Mouse (Mus musculus): ENCODE data around the gene Gpr35.
A peak's percentile ranks its signal among the peaks of the same experiment; 100 is the strongest.

The Gpr35 gene

GRCm38 (mm10) chr1:92981056-92981845, 30.6 kb downstream of the Gpr35 start:
- no peak for DNase-seq (ENCODE audit: low spot score in 2 of 2)

- no peak for DNase-seq (ENCODE audit: low spot score in 2 of 2)
These were observed 32.4 kb downstream of the Gpr35 start for GRCm38 (mm10) chr1:92982931-92983605.

GRCm38 (mm10) chr1:92984999-92985398, 34.3 kb downstream of the Gpr35 start:
- DNase-seq (ENCODE audit: low spot score in 2 of 2), result peak in 1 of 2 experiments; percentile 5

- peak in 1 of 2 experiments; percentile 4 for DNase-seq (ENCODE audit: low spot score in 2 of 2)
These were observed 38.2 kb downstream of the Gpr35 start for GRCm38 (mm10) chr1:92988894-92989293.

DNA sequence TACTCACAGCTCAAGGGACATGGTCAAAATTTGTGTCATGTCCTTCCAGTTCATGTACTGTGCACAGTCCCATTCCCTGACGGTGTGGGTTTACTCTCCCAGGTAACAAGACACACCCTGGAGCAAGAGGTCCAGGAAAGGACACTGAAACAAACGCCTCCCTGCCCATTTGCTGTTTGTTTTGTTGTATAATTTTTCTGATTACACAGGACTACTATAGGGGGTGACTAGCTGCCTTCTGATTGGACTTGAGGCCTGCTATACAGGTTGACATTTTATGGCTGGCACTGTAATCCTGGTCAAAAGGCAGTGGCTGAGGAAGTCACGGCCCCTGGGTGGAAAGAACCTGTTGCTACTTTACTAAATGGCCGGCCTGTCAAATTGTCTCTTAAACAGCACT, 39.2 kb downstream of the Gpr35 start:
- no peak for DNase-seq (ENCODE audit: low spot score in 2 of 2)

- DNase-seq (ENCODE audit: low spot score in 2 of 2), result no peak
These were observed 41.7 kb downstream of the Gpr35 start for GRCm38 (mm10) chr1:92992214-92992855.

DNA sequence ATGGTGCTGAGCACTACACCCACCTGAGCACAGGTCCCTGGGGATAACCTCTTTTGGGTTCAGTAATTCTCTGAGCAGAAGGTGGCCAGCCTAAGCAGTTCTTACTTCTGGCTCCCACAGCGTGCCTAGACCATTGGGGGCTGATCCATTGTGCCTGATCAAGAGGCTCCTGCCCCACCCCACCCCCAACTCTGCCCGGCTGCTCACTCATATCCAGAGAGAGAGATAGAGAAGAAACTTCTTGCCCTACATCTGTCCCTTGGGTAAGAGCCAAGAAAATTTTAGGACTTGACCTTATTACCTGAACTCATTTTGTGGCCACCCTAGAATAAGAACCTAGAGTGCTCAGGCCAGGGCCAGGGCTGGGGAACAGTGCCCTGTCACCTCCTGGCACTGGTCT, 42.2 kb downstream of the Gpr35 start:
- no peak for DNase-seq (ENCODE audit: low spot score in 2 of 2)

- no peak for DNase-seq (ENCODE audit: low spot score in 2 of 2)
These were observed 55.4 kb downstream of the Gpr35 start, which contains the start of gene Aqp12 for GRCm38 (mm10) chr1:93006061-93006460. TSS of gene Aqp12 (plus strand) at chr1:93006334.

- no peak for DNase-seq (ENCODE audit: low spot score in 2 of 2)
These were observed 58.5 kb downstream of the Gpr35 start for GRCm38 (mm10) chr1:93009196-93009595.

GRCm38 (mm10) chr1:93010731-93011130, 60.1 kb downstream of the Gpr35 start:
- DNase-seq (ENCODE audit: low spot score in 2 of 2), result no peak

DNA sequence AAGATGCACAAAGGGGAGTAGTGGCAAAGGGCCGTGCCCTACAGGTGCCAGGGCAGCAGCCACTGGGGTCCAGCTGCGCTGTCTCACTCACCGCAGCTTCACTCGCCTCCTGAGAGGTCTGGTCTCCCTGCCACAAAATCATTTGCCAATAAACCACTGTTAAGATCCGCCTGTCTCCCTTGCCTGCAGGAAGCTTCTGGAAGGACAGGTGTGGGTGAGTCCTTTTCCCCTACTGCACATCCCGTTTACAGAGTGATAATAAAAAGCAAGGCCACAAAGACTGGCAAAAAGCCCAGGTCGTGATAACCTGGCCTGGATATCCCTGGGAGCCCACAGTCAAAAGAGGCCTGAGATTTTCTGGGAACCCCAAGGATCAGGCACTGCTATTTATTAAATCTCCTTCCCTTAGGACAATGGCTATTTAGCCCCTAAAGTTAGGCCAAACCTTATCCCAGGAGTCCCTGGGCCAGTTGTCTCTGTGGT, 61.5 kb downstream of the Gpr35 start:
- DNase-seq (ENCODE audit: low spot score in 2 of 2), result no peak

GRCm38 (mm10) chr1:93013367-93013766, 62.7 kb downstream of the Gpr35 start:
- DNase-seq (ENCODE audit: low spot score in 2 of 2), result no peak

- DNase-seq (ENCODE audit: low spot score in 2 of 2), result peak; percentile 36 to 60
These were observed 63.8 kb downstream of the Gpr35 start for GRCm38 (mm10) chr1:93014460-93014859.

- no peak for DNase-seq (ENCODE audit: low spot score in 2 of 2)
These were observed 64.5 kb downstream of the Gpr35 start for GRCm38 (mm10) chr1:93015136-93015535.

DNA sequence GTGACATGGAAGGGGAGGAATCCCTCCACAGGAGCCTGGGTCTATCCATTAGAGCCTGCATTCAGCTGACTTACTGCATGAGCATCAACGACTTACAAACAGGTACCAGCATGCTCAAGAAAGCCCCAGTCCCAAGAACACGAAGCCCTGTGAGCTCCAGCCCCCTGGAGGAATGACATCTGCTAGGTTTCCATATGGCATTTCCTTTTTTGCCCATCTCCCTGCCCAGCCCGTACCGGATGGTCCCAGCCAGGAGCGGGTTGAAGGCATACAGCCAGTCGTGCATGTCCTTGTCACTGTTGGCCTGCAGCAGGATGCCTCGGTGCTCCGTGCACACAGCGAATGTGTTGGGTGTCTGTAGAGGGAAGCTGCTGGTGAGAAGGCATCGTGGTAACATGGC, 68.1 kb downstream of the Gpr35 start:
- DNase-seq (ENCODE audit: low spot score in 2 of 2), result no peak

- DNase-seq (ENCODE audit: low spot score in 2 of 2), result no peak
These were observed 69.9 kb downstream of the Gpr35 start for GRCm38 (mm10) chr1:93020602-93021001.

DNA sequence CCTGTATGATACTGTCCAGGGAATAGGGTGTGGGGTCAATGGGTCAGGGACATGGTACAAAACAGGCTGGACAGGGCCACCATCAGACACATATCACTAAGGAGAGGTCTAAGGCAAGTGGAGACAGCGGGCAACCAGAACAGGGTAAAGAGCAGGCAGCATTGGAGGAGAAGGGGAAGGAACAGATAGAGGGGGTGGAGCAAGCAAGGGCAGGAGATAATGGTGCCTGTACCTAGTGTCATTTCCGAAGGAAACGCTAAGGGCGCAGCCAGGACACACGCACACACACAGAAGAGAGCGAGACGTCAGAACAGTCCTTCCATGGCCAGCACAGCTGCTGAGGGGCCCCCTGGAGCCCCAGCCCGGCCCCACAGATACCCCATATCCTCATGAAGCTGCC, 75.9 kb downstream of the Gpr35 start:
- DNase-seq (ENCODE audit: low spot score in 2 of 2), result no peak

- no peak for DNase-seq (ENCODE audit: low spot score in 2 of 2)
These were observed 78.7 kb downstream of the Gpr35 start for GRCm38 (mm10) chr1:93029387-93029786.

DNA sequence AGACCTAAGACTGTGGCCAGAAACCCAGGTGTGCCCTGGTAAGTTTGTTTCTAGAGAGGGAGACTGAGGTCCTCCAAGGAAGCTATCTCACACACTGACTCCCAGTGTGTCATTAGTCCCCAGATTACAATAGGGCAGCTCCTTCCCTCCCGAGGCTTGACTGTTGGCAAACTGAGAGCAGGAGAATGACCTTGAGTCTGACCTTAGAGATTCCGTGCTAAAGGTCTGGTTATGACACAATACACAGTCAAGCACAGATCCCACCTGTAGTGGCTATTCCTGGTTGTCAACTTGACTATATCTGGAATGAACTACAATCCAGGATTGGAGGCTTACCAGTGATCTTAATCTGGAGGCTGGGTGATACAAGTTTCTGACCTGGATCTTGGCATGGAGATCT, 79.4 kb downstream of the Gpr35 start:
- no peak for DNase-seq (ENCODE audit: low spot score in 2 of 2)

GRCm38 (mm10) chr1:93031199-93031598, 80.5 kb downstream of the Gpr35 start:
- DNase-seq (ENCODE audit: low spot score in 2 of 2), result no peak

GRCm38 (mm10) chr1:93033989-93034388, 83.3 kb downstream of the Gpr35 start:
- no peak for DNase-seq (ENCODE audit: low spot score in 2 of 2)

- no peak for DNase-seq (ENCODE audit: low spot score in 2 of 2)
These were observed 85.3 kb downstream of the Gpr35 start for GRCm38 (mm10) chr1:93035981-93036380.
